Mouse (Mus musculus): Measurements from ENCODE around the gene Thap12. TPM values are rescaled to one million over a fixed set of nuclear protein-coding genes. Genes with fewer than 3 reads are reported as not detected.

Thap12 gene
- total and polyA plus RNA-seq, 2 experiments: 5.9 to 23.5 TPM

GRCm38 (mm10) chr7:98703365-98703881 lies 520 bp downstream of the Thap12 start:
- Histone ChIP-seq H3K4me1 (ENCODE audit: control insufficient read depth, insufficient read depth, low read length) (peaks cover 11% of the 10 kb centered on the region), H3K79me2 (ENCODE audit: control insufficient read depth, insufficient read depth, low read length) (peaks cover 16% of the 10 kb centered on the region; the same call in 1 of the 2 replicates), H3K36me3 (ENCODE audit: control insufficient read depth, insufficient read depth, low read length) (no peaks in the 10 kb centered on the region), H3K27me3 (ENCODE audit: control insufficient read depth, insufficient read depth, low read length) (no peaks in the 10 kb centered on the region), H3K27ac (replicated peaks; ENCODE audit: insufficient read depth, low read depth, low read length) (peak overlapping the region; percentile 85), H3K4me3 (ENCODE audit: insufficient read depth, low read depth, low read length) (peak overlapping the region; percentile 93), H3K9ac (ENCODE audit: low read depth, low read length) (peak overlapping the region; percentile 92)
- DNase-seq (ENCODE audit: extremely low read depth, low read depth, low spot score): peak; percentile 54
- TF ChIP-seq CTCF (IDR thresholded peaks at IDR 0.05; ENCODE audit: low read depth, low read length) (no peak), POLR2A (IDR thresholded peaks at IDR 0.05; ENCODE audit: extremely low read depth, insufficient read depth, low read length) (no peak)
- under 1% methylated on average over 38 of the region's 38 CpGs for WGBS

- Histone ChIP-seq H3K79me2 (ENCODE audit: control insufficient read depth, insufficient read depth, low read length) (peaks cover 16% of the 10 kb centered on the region; the same call in 1 of the 2 replicates), H3K36me3 (ENCODE audit: control insufficient read depth, insufficient read depth, low read length) (peaks cover 3% of the 10 kb centered on the region), H3K27ac (replicated peaks; ENCODE audit: insufficient read depth, low read depth, low read length) (peak overlapping the region; percentile 66), H3K9ac (ENCODE audit: low read depth, low read length) (peak overlapping the region; percentile 76), H3K4me3 (ENCODE audit: insufficient read depth, low read depth, low read length) (peak overlapping the region; percentile 34), H3K4me1 (ENCODE audit: control insufficient read depth, insufficient read depth, low read length) (peaks cover 11% of the 10 kb centered on the region), H3K27me3 (ENCODE audit: control insufficient read depth, insufficient read depth, low read length) (no peaks in the 10 kb centered on the region)
- no peak for TF ChIP-seq CTCF (IDR thresholded peaks at IDR 0.05; ENCODE audit: low read depth, low read length)
- no peak for TF ChIP-seq POLR2A (IDR thresholded peaks at IDR 0.05; ENCODE audit: extremely low read depth, insufficient read depth, low read length)
- peak; percentile 83 for DNase-seq (ENCODE audit: extremely low read depth, low read depth, low spot score)
- 14% methylated on average over 5 of the region's 5 CpGs for WGBS
These were observed 1.4 kb downstream of the Thap12 start for GRCm38 (mm10) chr7:98704276-98704675.

- Histone ChIP-seq H3K36me3 (ENCODE audit: control insufficient read depth, insufficient read depth, low read length) (peaks cover 56% of the 10 kb centered on the region), H3K4me3 (ENCODE audit: insufficient read depth, low read depth, low read length) (no peak overlapping the region), H3K27me3 (ENCODE audit: control insufficient read depth, insufficient read depth, low read length) (no peaks in the 10 kb centered on the region), H3K4me1 (ENCODE audit: control insufficient read depth, insufficient read depth, low read length) (no peaks in the 10 kb centered on the region), H3K79me2 (ENCODE audit: control insufficient read depth, insufficient read depth, low read length) (peaks cover 2% of the 10 kb centered on the region; the same call in 1 of the 2 replicates), H3K27ac (replicated peaks; ENCODE audit: insufficient read depth, low read depth, low read length) (no peak overlapping the region), H3K9ac (ENCODE audit: low read depth, low read length) (no peak overlapping the region)
- 67% methylated on average over 3 of the region's 3 CpGs for WGBS
- TF ChIP-seq POLR2A (IDR thresholded peaks at IDR 0.05; ENCODE audit: extremely low read depth, insufficient read depth, low read length): no peak
- TF ChIP-seq CTCF (IDR thresholded peaks at IDR 0.05; ENCODE audit: low read depth, low read length): no peak
- DNase-seq (ENCODE audit: extremely low read depth, low read depth, low spot score): no peak
These were observed 10.8 kb downstream of the Thap12 start for GRCm38 (mm10) chr7:98713661-98714060.

GRCm38 (mm10) chr7:98717438-98717837 lies 14.5 kb downstream of the Thap12 start:
- no peaks in the 10 kb centered on the region for H3K27me3 ChIP-seq (ENCODE audit: control insufficient read depth, insufficient read depth, low read length)
- TF ChIP-seq POLR2A (IDR thresholded peaks at IDR 0.05; ENCODE audit: extremely low read depth, insufficient read depth, low read length) (no peak), CTCF (IDR thresholded peaks at IDR 0.05; ENCODE audit: low read depth, low read length) (no peak)
- 87% methylated on average over 3 of the region's 3 CpGs for WGBS
- no peak overlapping the region for H3K9ac ChIP-seq (ENCODE audit: low read depth, low read length)
- H3K27ac ChIP-seq (replicated peaks; ENCODE audit: insufficient read depth, low read depth, low read length): no peak overlapping the region
- no peak for DNase-seq (ENCODE audit: extremely low read depth, low read depth, low spot score)
- no peak overlapping the region for H3K4me3 ChIP-seq (ENCODE audit: insufficient read depth, low read depth, low read length)
- peaks cover 35% of the 10 kb centered on the region for H3K36me3 ChIP-seq (ENCODE audit: control insufficient read depth, insufficient read depth, low read length)
- no peaks in the 10 kb centered on the region for H3K79me2 ChIP-seq (ENCODE audit: control insufficient read depth, insufficient read depth, low read length)
- no peaks in the 10 kb centered on the region for H3K4me1 ChIP-seq (ENCODE audit: control insufficient read depth, insufficient read depth, low read length)

GRCm38 (mm10) chr7:98719761-98720160 lies 16.9 kb downstream of the Thap12 start:
- H3K4me3 ChIP-seq (ENCODE audit: insufficient read depth, low read depth, low read length): no peak overlapping the region
- H3K36me3 ChIP-seq (ENCODE audit: control insufficient read depth, insufficient read depth, low read length): peaks cover 21% of the 10 kb centered on the region
- no peak overlapping the region for H3K27ac ChIP-seq (replicated peaks; ENCODE audit: insufficient read depth, low read depth, low read length)
- TF ChIP-seq POLR2A (IDR thresholded peaks at IDR 0.05; ENCODE audit: extremely low read depth, insufficient read depth, low read length) (no peak), CTCF (IDR thresholded peaks at IDR 0.05; ENCODE audit: low read depth, low read length) (no peak)
- 92% methylated on average over 3 of the region's 3 CpGs for WGBS
- H3K27me3 ChIP-seq (ENCODE audit: control insufficient read depth, insufficient read depth, low read length): no peaks in the 10 kb centered on the region
- no peaks in the 10 kb centered on the region for H3K4me1 ChIP-seq (ENCODE audit: control insufficient read depth, insufficient read depth, low read length)
- DNase-seq (ENCODE audit: extremely low read depth, low read depth, low spot score): no peak
- no peak overlapping the region for H3K9ac ChIP-seq (ENCODE audit: low read depth, low read length)
- no peaks in the 10 kb centered on the region for H3K79me2 ChIP-seq (ENCODE audit: control insufficient read depth, insufficient read depth, low read length)

- no peaks in the 10 kb centered on the region for H3K4me1 ChIP-seq (ENCODE audit: control insufficient read depth, insufficient read depth, low read length)
- no peaks in the 10 kb centered on the region for H3K27me3 ChIP-seq (ENCODE audit: control insufficient read depth, insufficient read depth, low read length)
- no peaks in the 10 kb centered on the region for H3K79me2 ChIP-seq (ENCODE audit: control insufficient read depth, insufficient read depth, low read length)
- 78% methylated on average over 3 of the region's 3 CpGs for WGBS
- TF ChIP-seq CTCF (IDR thresholded peaks at IDR 0.05; ENCODE audit: low read depth, low read length): no peak
- TF ChIP-seq POLR2A (IDR thresholded peaks at IDR 0.05; ENCODE audit: extremely low read depth, insufficient read depth, low read length): no peak
- H3K4me3 ChIP-seq (ENCODE audit: insufficient read depth, low read depth, low read length): no peak overlapping the region
- no peak overlapping the region for H3K9ac ChIP-seq (ENCODE audit: low read depth, low read length)
- no peak overlapping the region for H3K27ac ChIP-seq (replicated peaks; ENCODE audit: insufficient read depth, low read depth, low read length)
- H3K36me3 ChIP-seq (ENCODE audit: control insufficient read depth, insufficient read depth, low read length): peaks cover 11% of the 10 kb centered on the region
- no peak for DNase-seq (ENCODE audit: extremely low read depth, low read depth, low spot score)
These were observed 17.8 kb downstream of the Thap12 start for GRCm38 (mm10) chr7:98720731-98721130.
